Mouse (Mus musculus) heart, embryonic 14.5 days (tissue): ENCODE measurements around the gene Serpina16. TPM values are rescaled to one million over a fixed set of nuclear protein-coding genes. Genes with fewer than 3 reads are reported as not detected.

ENCODE experiments used
- ATAC-seq: fragments of 200-750 bp; cut with Nextera tagmentation; 2 replicates; pipeline ENCODE4 v1.8.0; 2017; ENCODE audit warnings: low read depth, moderate TSS enrichment; ENCODE audit not compliant: insufficient number of reproducible peaks, insufficient read depth, low FRiP score
- H3K27ac ChIP-seq, 2 experiments: fragments of 200-500 bp in 1 of 2; fragments of 300-500 bp in 1 of 2; sonication (generic) in 1 of 2; replicated peaks in 1 of 2; 2 replicates each; pipeline ENCODE4 v1.5.1; 2012 to 2014; ENCODE audit warnings: low read depth in 2 of 2, low read length in 2 of 2, control low read depth in 1 of 2, mild to moderate bottlenecking in 1 of 2, mixed read lengths in 1 of 2; ENCODE audit not compliant: control insufficient read depth in 1 of 2, insufficient read depth in 1 of 2
- H3K27me3 ChIP-seq: fragments of 300-500 bp; sonication (generic); 2 replicates; pipeline ENCODE4 v1.6.1; 2014; ENCODE audit warnings: mild to moderate bottlenecking, low read length, control low read depth; ENCODE audit not compliant: control insufficient read depth, insufficient read depth
- H3K36me3 ChIP-seq: fragments of 300-500 bp; sonication (generic); 2 replicates; pipeline ENCODE4 v1.6.1; 2014; ENCODE audit warnings: mild to moderate bottlenecking, control low read depth, low read length, mixed read lengths; ENCODE audit not compliant: control insufficient read depth, insufficient read depth
- H3K4me1 ChIP-seq, 2 experiments: fragments of 200-500 bp in 1 of 2; fragments of 300-500 bp in 1 of 2; sonication (generic) in 1 of 2; 2 replicates each; pipeline ENCODE4 v1.6.1; 2012 to 2014; ENCODE audit warnings: low read length in 2 of 2, control low read depth in 1 of 2, mixed read lengths in 1 of 2; ENCODE audit not compliant: control insufficient read depth in 2 of 2, insufficient read depth in 2 of 2
- H3K4me2 ChIP-seq: fragments of 300-500 bp; sonication (generic); 2 replicates; pipeline ENCODE4 v1.6.1; 2014; ENCODE audit warnings: mild to moderate bottlenecking, low read length
- H3K4me3 ChIP-seq, 2 experiments: fragments of 200-500 bp in 1 of 2; fragments of 300-500 bp in 1 of 2; sonication (generic) in 1 of 2; 2 replicates each; pipeline ENCODE4 v1.5.1; 2012 to 2014; ENCODE audit warnings: low read length in 2 of 2, mild to moderate bottlenecking in 2 of 2, control low read depth in 1 of 2, low read depth in 1 of 2, moderate library complexity in 1 of 2; ENCODE audit not compliant: control insufficient read depth in 1 of 2, insufficient read depth in 1 of 2
- H3K9ac ChIP-seq: fragments of 300-500 bp; sonication (generic); 2 replicates; pipeline ENCODE4 v1.6.1; 2014; ENCODE audit warnings: mild to moderate bottlenecking, low read length
- H3K9me3 ChIP-seq: fragments of 300-500 bp; sonication (generic); 2 replicates; pipeline ENCODE4 v1.6.1; 2016; ENCODE audit warnings: low read length, control low read depth; ENCODE audit not compliant: control insufficient read depth
- WGBS: fragments of 180-500 bp; shearing (Covaris S2); extraction: QIAGEN DNeasy Blood & Tissue Kit; methylation state at CpG from one replicate; pipeline ENCODE4 v1.1.7; 2014; 5-methylcytosine and 5-hydroxymethylcytosine counted together
- polyA plus RNA-seq: library from polyadenylated mRNA; unstranded; fragments of >200 nt; fragmentation: Nextera tagmentation; extraction: Ambion mirVana; gene quantifications from 2 replicates; pipeline ENCODE4 v1.2.1, GENCODE M21; 2014

Serpina16 gene
- polyA plus RNA-seq, 1 experiment from 2014 or later = not detected

DNA sequence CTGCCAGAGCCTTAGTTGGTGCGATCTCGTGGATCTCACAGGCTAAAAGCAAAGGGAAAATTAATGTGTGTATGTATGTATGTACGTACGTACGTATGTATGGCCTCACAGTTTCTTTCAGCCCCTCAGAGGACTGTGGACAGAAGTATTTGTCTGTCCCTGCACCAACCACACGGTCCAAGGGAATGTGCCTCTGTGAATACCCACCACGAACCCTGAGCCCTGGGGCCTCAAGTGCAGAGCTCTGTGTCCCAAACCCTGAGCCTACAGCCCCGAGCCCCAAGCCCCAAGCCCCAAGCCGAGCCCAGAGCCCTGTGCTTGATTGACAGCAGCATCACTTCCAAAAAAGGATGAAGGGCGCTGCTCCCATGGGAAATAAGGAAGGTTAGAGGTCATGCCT, 17.9 kb downstream of the Serpina16 start:
- no peaks in the 10 kb centered on the region for H3K27me3 ChIP-seq
- no peaks in the 10 kb centered on the region for H3K36me3 ChIP-seq
- H3K9me3 ChIP-seq = no peaks in the 10 kb centered on the region
- no peak overlapping the region for H3K4me3 ChIP-seq
- H3K27ac ChIP-seq = no peak overlapping the region
- 77% methylated on average over 10 of the region's 10 CpGs for WGBS
- ATAC-seq = no peak
- no peaks in the 10 kb centered on the region; a peak in 1 of 4 replicates for H3K4me1 ChIP-seq
- no peak overlapping the region for H3K4me2 ChIP-seq
- no peak overlapping the region for H3K9ac ChIP-seq

DNA sequence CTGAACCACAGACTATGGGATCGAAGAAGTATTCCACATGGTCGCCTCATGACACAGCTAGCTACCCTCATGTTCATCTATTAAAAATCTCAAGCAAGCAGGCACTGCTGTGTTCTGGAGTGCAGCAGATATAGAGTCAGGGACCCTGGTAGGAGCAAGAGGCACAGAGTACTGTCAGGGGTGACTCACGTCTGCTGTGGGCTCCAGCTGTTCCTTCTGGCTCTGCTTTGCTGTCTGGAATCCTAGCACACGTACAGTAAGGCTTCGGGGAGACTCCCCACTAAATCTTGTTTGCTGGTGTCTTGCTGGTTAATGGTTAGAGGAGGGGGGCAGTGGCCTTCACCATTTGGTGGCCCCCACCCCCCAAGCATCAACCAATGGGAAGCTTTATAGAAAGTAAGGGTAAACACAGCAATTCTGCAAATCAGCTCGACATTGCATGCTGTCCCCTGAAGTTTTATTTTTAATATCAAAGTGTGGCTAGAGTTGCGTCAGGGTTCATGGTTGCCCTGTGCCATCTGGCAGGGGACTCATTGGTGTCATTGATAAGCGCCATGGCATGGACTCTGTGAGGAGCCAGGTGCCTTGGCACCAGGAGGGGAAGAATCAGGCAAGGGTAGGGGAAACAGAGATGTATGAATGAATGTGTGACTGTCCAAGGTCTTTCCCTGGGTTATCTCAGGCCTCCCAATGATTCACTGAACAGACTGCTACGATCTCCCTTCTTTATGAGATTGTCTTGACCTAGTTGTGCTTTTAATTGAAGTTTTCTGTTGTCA, 18.9 kb downstream of the Serpina16 start, which contains the start of gene Serpina6:
Gene Serpina6 (minus strand): TSS at position 365 of the 779 bp plus-strand sequence.
- no peak for ATAC-seq
- H3K4me2 ChIP-seq = no peak within 1 kb of the TSS
- no peaks in the 10 kb centered on the region; a peak in 1 of 4 replicates for H3K4me1 ChIP-seq
- H3K36me3 ChIP-seq = no peaks in the 10 kb centered on the region
- no peak within 1 kb of the TSS for H3K4me3 ChIP-seq
- no peak within 1 kb of the TSS for H3K9ac ChIP-seq
- no peaks in the 10 kb centered on the region for H3K9me3 ChIP-seq
- no peak within 1 kb of the TSS for H3K27ac ChIP-seq
- WGBS = 71% methylated on average over 9 of the region's 9 CpGs
- no peaks in the 10 kb centered on the region for H3K27me3 ChIP-seq

- H3K4me2 ChIP-seq = no peak overlapping the region
- no peak overlapping the region for H3K4me3 ChIP-seq
- H3K4me1 ChIP-seq = no peaks in the 10 kb centered on the region; a peak in 1 of 4 replicates
- 67% methylated on average over 7 of the region's 7 CpGs for WGBS
- H3K9ac ChIP-seq = no peak overlapping the region
- no peaks in the 10 kb centered on the region for H3K27me3 ChIP-seq
- H3K27ac ChIP-seq = no peak overlapping the region
- no peaks in the 10 kb centered on the region for H3K9me3 ChIP-seq
- no peaks in the 10 kb centered on the region for H3K36me3 ChIP-seq
- ATAC-seq = no peak
Measured at GRCm38 (mm10) chr12:103655123-103656044, 20.6 kb downstream of the Serpina16 start.

- Histone ChIP-seq H3K27me3 (no peaks in the 10 kb centered on the region), H3K4me1 (no peaks in the 10 kb centered on the region), H3K36me3 (no peaks in the 10 kb centered on the region), H3K9me3 (0 out of 2 replicates have a peak, but pooled peaks cover 3% of the 10 kb centered on the region), H3K4me2 (no peak overlapping the region), H3K4me3 (no peak overlapping the region), H3K27ac (no peak overlapping the region), H3K9ac (no peak overlapping the region)
- WGBS = 90% methylated on average over 2 of the region's 2 CpGs
- no peak for ATAC-seq
Measured at GRCm38 (mm10) chr12:103653836-103654235, 22.1 kb downstream of the Serpina16 start.

DNA sequence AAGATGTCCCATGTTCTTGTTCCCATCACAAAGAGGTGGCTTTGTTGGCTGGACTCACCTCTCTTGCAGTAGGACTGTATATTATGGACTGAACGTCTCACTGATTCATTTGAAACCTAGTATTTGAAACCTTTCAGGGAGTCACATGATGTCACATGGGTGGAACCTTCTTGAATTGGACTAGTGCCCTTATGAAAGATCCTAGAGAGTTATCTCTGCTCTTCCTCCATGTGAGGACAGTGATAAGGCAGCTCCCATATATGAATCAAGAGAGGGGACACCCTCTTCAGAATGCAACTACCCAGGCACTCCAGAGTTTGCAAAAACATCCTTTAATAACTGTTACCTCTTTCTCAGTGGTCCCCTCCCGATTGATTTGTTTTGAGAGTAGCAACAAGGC, 29.6 kb downstream of the Serpina16 start:
- H3K4me3 ChIP-seq = no peak overlapping the region
- ATAC-seq = no peak
- no peak overlapping the region for H3K9ac ChIP-seq
- no peaks in the 10 kb centered on the region for H3K36me3 ChIP-seq
- H3K9me3 ChIP-seq = 0 out of 2 replicates have a peak, but pooled peaks cover 3% of the 10 kb centered on the region
- H3K27me3 ChIP-seq = no peaks in the 10 kb centered on the region
- H3K4me1 ChIP-seq = no peaks in the 10 kb centered on the region
- H3K4me2 ChIP-seq = no peak overlapping the region
- 52% methylated on average over 2 of the region's 2 CpGs for WGBS
- H3K27ac ChIP-seq = no peak overlapping the region

DNA sequence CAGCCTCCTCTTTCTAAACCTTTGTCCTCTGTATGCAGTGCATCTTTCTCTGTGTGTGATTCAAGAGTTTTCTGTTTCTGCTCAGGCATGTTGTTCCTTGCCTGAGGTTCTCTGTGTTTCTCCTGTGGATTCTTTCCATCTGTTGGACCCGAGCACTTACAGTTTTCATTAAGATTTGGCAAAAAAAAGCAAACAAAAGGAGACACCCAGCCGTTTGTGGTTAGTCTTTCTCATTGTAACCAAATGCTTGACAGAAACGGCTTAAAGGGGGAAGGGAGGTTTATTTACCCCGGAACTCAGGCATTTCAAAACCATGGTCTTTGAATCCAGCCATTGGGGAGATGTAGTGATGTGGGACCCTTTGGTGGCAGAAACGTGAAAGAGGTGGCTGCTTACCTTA, 31.3 kb downstream of the Serpina16 start:
- Histone ChIP-seq H3K27ac (no peak overlapping the region), H3K9me3 (no peaks in the 10 kb centered on the region), H3K4me2 (no peak overlapping the region), H3K27me3 (no peaks in the 10 kb centered on the region), H3K4me1 (no peaks in the 10 kb centered on the region), H3K4me3 (no peak overlapping the region), H3K36me3 (no peaks in the 10 kb centered on the region), H3K9ac (no peak overlapping the region)
- ATAC-seq = no peak
- 27% methylated on average over 5 of the region's 5 CpGs for WGBS

DNA sequence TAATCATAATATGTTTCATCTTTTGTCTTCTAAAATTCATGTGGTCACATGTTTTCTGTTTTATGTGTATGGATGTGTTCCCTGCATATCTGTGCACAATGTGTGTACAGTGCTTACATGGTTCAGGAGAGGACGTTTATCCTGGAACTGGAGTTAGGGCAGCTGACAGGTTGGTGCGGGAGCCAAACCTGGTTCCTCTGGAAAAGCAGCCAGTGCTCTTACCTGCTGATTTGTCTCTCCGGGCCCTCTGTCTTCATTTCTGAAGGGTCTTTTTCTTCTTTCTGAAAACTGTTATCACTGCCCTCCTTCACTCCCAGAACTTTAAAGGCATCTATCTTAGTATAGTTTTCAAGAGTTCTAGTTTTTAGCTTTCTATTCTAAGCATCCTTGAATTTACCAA, 32.1 kb downstream of the Serpina16 start:
- Histone ChIP-seq H3K36me3 (no peaks in the 10 kb centered on the region), H3K9me3 (no peaks in the 10 kb centered on the region), H3K4me1 (no peaks in the 10 kb centered on the region), H3K27ac (no peak overlapping the region), H3K4me3 (no peak overlapping the region), H3K27me3 (no peaks in the 10 kb centered on the region), H3K4me2 (no peak overlapping the region), H3K9ac (no peak overlapping the region)
- 75% methylated on average over 3 of the region's 3 CpGs for WGBS
- no peak for ATAC-seq
